Mouse (Mus musculus): ENCODE results near the gene Vwa3b.

Vwa3b gene

GRCm38 (mm10) chr1:37011626-37012209 lies 14.7 kb upstream of the Vwa3b start:
- DNase-seq (ENCODE audit: low spot score in 2 of 2), result no peak

DNA sequence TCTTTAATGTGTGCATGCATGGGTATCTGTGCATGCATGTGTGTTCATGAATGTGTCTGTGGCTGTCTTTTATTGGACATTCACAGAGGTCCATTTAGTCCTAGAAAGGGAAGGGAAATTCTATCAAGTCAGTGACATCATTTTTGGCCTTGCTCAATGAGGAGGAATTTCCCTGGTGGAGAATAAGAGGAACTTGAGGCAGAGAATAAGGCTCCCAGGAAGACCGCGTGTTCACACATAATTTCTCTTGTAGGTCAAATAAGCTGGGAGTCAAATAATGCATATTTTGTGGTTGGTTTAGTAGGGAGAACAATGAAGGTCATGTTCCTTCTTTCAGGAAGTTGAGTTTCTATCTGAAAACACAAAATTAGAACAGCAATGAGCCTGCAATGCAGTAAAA lies 13.4 kb upstream of the Vwa3b start:
- no peak for DNase-seq (ENCODE audit: low spot score in 2 of 2)

DNA sequence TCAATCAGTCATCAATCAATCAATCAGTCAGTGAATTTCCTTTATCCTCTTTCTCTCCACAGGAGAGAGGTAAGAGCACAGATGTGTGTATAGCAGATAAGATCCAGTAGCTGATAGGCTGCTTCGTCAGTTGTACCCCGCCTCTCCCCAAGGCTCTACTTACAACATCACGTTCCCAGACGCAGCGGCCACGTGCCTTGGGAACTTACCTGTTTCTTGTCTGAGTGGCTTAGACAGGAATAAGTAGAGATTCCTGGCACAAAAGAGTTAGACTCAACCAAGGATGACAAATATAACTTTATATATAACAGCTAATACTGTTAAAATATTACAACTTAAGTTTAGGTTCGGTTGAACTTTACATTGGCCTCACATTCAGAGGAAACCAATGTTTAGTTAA lies 12.7 kb upstream of the Vwa3b start:
- DNase-seq (ENCODE audit: low spot score in 2 of 2), result no peak

- DNase-seq (ENCODE audit: low spot score in 2 of 2), result no peak
Observed at GRCm38 (mm10) chr1:37019017-37019416, 7.4 kb upstream of the Vwa3b start.

- no peak for DNase-seq (ENCODE audit: low spot score in 2 of 2)
Observed at GRCm38 (mm10) chr1:37022704-37023103, 3.7 kb upstream of the Vwa3b start.

GRCm38 (mm10) chr1:37024736-37025135 lies 1.7 kb upstream of the Vwa3b start:
- DNase-seq (ENCODE audit: low spot score in 2 of 2), result no peak

DNA sequence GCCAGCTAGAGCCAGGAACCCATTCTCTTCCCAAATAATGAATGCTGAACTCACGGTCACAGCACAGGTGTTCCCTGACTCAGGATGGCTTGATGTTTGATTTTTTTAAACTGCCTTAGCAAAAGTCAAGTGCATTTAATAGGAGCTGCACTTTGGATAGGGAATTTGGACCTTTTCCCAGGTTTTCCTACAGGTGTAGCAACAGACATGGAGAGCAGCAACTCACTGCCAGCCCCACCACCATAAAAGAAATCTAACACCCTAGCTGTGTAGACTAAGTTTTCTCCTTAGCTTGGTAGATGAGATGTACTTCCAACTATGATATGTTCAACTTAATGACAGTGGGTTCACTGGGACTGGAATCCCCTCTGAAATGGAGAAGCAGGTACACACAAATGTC lies 1.0 kb upstream of the Vwa3b start:
- no peak for DNase-seq (ENCODE audit: low spot score in 2 of 2)

DNA sequence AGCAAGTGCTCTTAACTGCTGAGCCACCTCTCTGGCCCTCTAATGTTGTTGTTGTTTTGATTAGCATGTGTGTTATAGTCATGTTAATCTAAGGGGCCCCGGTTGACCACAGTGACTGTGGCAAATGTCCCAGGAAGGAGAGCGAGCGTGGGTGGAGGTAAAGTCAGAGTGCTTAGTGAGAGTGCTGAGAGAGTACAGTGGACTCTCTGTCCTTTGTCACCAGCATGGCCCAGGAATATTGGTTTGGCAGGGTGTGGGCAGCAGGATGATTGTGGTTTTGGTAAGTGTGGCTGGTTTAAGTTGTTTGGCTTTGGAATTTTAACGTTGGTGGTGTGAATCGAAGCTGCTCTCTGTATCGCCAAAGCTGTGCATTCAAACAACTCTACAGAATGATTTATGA lies 470 bp downstream of the Vwa3b start:
- DNase-seq (ENCODE audit: low spot score in 2 of 2), result no peak

- peak in 1 of 2 experiments; percentile 3 for DNase-seq (ENCODE audit: low spot score in 2 of 2)
Observed at GRCm38 (mm10) chr1:37028439-37029153, 2.2 kb downstream of the Vwa3b start.

DNA sequence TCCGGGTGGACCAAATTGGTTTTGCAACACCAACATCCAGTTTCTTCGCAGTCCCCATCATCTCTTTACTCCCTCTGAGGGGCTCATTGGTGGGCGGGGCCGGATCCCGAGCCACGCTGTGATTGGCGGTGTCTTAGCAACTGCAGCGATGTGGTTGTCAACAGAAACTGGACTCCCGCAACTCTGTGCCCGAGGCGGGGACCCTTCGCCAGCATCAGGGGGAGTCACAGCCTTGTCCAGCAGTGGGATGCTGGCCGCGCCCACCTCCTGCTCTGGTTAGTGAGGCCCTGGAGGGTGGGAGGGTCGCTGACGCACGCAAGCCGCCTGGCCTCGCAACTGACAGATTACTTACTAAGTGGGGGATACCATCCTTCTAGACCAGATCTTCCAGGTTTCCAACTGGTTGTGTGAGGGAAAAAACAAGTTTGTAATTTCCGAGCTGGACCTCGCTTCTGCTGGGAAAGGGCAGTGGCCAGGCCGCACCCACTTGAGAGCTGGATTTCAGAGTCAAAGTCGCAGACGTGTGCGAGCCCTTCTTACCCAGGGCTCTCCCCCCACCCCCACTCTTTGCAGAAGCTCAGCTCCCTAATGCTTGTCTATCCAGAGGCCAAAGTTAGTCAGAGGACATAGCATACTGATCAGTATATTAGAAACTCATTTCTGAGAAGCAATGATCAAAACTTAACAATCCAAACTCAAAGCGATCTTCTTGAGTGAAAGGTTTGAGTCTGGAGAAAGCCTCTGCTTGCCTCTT lies 2.9 kb downstream of the Vwa3b start:
- peak; percentile 33 to 44 for DNase-seq (ENCODE audit: low spot score in 2 of 2)

- no peak for DNase-seq (ENCODE audit: low spot score in 2 of 2)
Observed at GRCm38 (mm10) chr1:37029942-37030341, 3.5 kb downstream of the Vwa3b start.

GRCm38 (mm10) chr1:37030693-37031092 lies 4.3 kb downstream of the Vwa3b start:
- no peak for DNase-seq (ENCODE audit: low spot score in 2 of 2)

GRCm38 (mm10) chr1:37035879-37036278 lies 9.5 kb downstream of the Vwa3b start:
- DNase-seq (ENCODE audit: low spot score in 2 of 2), result no peak

DNA sequence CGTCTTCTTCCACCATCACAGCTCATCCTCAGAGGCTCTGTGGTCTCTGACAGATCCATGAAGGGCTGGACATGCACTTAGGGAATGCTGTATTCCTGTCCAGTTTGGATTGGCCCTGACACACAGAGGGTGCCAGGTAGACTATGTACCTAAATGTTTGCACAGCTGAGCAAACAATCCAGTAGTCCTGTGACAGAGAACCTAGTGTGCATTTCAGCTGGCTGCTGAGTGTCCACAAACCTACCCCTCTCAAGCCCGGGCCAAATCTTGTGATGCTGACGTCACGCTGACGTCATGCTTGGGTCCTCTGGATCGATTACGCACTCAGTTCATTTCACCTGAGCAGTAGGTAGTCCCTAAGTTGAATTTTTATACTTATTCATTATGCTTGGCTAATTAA lies 14.7 kb downstream of the Vwa3b start:
- DNase-seq (ENCODE audit: low spot score in 2 of 2), result no peak

DNA sequence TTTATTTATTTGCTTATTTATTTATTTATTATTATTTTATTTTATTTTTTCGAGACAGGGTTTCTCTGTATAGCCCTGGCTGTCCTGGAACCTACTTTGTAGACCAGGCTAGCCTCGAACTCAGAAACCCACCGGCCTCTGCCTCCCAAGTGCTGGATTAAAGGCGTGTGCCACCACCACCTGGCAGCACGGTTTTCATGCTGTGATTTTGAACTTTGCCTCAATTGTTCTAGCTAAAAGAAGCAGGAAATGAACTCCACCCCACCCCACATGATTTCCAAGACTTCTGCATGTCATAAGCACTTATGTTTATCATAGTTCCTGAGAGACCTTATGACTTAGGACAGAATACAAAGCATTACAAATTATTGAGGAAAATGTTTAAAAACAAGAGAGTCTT lies 15.5 kb downstream of the Vwa3b start:
- DNase-seq (ENCODE audit: low spot score in 2 of 2), result no peak

- no peak for DNase-seq (ENCODE audit: low spot score in 2 of 2)
Observed at GRCm38 (mm10) chr1:37042769-37043168, 16.4 kb downstream of the Vwa3b start.

DNA sequence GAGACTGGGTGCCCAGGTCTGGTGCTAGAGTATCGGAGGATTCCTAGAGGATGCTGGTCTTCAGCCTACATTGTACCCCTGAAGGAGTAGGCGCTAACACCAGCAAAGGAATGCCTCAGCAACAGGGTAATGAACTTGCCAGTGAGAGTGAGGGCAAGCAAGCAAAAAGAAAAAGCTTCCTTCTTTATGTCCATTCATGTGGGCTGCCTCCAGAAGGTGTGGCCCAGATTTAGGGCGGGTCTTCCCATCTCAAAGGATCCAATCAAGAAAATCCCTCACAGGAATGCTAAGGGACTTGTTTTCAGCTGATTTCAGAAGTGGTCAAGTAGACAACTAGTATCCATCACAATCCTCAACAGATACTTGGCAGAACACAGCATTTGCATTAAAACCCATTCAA lies 16.8 kb downstream of the Vwa3b start:
- DNase-seq (ENCODE audit: low spot score in 2 of 2), result no peak

DNA sequence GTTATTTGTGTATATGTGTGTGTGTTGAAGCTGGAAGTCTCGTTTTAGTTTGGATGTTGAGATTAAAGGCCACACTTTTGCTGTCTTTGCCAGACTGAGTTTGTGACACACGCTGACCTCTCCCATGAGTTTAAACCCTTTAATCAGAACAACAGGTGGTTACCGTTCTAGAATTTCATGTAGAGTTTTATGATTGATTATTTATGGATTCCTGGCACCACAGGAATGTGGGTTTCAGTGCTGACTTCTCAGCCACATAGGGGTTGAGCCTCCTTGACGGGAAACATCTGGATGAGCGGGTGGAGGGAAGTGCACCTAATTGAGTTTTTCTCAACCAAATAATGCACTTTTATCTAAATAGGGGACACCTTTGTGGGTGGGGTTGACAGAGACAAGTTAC lies 19.1 kb downstream of the Vwa3b start:
- DNase-seq (ENCODE audit: low spot score in 2 of 2), result no peak

DNA sequence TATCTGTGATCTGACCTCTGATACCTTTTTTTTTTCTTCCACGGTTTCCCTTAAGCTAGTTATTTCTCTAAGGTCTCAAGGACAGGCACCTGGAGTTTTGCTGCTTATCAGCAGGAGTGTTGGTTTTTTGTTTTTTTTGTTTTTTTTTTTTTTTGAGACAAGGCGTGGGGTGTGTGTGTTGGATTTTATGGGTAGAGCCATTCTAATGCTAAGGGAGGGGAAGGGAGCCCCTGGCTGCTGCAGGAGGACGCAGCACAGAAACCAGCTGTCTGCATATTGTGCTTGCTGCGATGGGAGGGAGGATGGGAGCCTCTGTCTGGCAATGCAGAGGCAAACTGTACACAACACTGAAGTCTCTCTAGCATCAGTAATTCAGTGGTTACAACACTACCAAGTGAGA lies 22.8 kb downstream of the Vwa3b start:
- no peak for DNase-seq (ENCODE audit: low spot score in 2 of 2)

DNA sequence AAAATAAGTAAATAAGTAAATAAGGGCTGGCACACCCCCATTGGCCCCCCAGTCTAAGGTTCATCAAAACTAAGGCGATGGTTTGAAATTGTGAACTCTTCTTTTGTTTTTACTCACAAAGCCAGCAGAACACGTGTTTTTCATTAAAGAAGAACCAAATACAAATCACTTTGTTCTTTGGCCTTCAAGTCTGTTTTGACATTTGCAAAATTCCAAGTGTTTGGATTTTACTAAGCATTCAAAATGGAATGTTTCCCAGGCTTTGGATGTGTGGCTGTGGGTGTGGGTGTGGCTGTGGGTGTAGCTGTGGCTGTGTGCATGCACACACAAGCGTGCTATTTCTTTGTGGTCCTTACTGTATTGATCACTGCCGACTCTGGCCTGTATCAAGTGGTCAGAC lies 27.3 kb downstream of the Vwa3b start:
- DNase-seq (ENCODE audit: low spot score in 2 of 2), result no peak

DNA sequence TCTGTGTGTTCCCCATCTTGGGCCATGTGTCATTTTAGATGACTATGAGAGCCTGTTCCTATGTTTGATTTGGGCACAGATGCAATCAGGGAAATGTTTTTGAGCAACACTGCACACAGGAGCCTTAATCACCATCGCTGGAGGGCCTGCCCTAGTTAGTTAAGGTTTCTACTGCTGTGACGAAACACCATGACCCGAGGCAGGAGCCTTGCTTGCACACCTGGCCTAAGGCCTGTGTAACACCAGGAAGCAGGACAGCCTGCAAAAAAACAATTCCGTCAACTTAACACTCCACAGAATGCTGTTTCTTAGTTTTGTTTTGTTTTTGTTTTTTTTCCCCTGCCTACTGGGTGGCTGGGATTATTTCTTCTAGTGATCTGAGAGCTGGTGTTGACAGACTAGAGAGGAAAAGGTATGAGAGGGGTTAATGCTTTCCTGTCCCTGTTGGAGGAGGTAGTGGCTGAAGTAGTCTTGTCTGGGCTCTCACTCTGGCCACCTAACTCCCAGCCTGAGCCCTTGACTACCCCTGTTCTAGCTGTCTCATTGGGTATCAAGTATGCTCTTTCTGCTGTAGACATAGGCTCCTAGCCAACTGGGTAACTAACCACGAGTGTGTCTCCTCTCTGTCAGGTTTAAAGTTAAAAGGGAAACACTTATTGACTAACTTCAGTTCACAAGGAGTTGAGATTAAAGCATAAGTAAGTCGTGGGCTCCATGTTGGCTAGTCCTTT lies 30.6 kb downstream of the Vwa3b start:
- no peak for DNase-seq (ENCODE audit: low spot score in 2 of 2)

DNA sequence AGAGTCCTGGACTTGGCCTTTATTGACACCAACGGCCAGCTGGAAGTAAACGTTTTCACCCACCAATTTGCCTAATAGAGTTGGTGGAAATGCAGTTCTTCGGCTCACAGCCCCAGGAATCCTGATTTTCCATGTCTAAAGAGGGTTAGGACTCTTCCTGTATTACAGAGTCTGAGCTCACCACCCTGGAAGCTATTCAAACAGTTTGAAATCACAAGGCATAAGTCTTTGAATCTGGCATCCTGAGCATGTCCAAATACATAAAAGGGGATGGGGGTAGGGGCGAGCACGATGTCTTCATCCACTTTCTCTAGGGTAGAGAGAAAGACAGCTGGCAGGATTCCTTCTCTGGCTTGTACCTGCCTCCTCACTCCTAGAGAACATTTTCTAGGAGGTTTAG lies 34.5 kb downstream of the Vwa3b start:
- DNase-seq (ENCODE audit: low spot score in 2 of 2), result no peak

Measured in frontal cortex, postnatal 36 days (tissue).